Mouse (Mus musculus) myocyte (in vitro differentiated cells): ENCODE measurements around the gene Ythdf2.

Experiments
- E2F4 ChIP-seq: IDR thresholded peaks from one replicate; pipeline ENCODE4 v1.6.1; 2011; ENCODE audit warnings: mild to moderate bottlenecking, control low read depth, moderate library complexity; ENCODE audit not compliant: insufficient read depth
- POLR2A ChIP-seq: IDR thresholded peaks from one replicate; pipeline ENCODE4 v1.6.1; 2011; ENCODE audit warnings: low read depth, mild to moderate bottlenecking, control low read depth, moderate library complexity; ENCODE audit not compliant: insufficient read length
- POLR2AphosphoS2 ChIP-seq: IDR thresholded peaks from one replicate; pipeline ENCODE4 v1.6.1; 2011; ENCODE audit warnings: low read depth, control low read depth; ENCODE audit not compliant: insufficient read length
- TCF3 ChIP-seq: IDR thresholded peaks from one replicate; pipeline ENCODE4 v1.6.1; 2011; ENCODE audit warnings: low read depth, control low read depth; ENCODE audit not compliant: insufficient read length
- USF1 ChIP-seq: IDR thresholded peaks from one replicate; pipeline ENCODE4 v1.6.1; 2011; ENCODE audit warnings: low read depth, mild to moderate bottlenecking, control low read depth, moderate library complexity

- TF ChIP-seq POLR2A: no peak
- no peak for TF ChIP-seq E2F4
- TF ChIP-seq POLR2AphosphoS2: no peak
- no peak for TF ChIP-seq USF1
- TF ChIP-seq TCF3: no peak
Measured at GRCm38 (mm10) chr4:132214847-132215246, 2.7 kb upstream of the Ythdf2 start.
